Mouse (Mus musculus): Measurements from ENCODE around the gene Cbx4. TPM values are rescaled to one million over a fixed set of nuclear protein-coding genes. Genes with fewer than 3 reads are reported as not detected.

Cbx4 gene
- polyA plus RNA-seq, 1 experiment: 17.2 TPM

GRCm38 (mm10) chr11:119033874-119034558 is 52.0 kb downstream of the Cbx4 start:
- WGBS: 6% methylated on average over 26 of the region's 26 CpGs
- Histone ChIP-seq H3K27me3 (ENCODE audit: control insufficient read depth, insufficient read depth, low read length) (peaks cover 13% of the 10 kb centered on the region), H3K36me3 (ENCODE audit: control insufficient read depth, insufficient read depth, low read length) (peaks cover 8% of the 10 kb centered on the region; the same call in 1 of the 2 replicates), H3K4me3 (ENCODE audit: extremely low read depth, insufficient read depth, insufficient read length) (peak overlapping the region; percentile 16; the same call in 1 of the 2 replicates), H3K27ac (ENCODE audit: insufficient read depth, low read length) (no peak overlapping the region), H3K4me1 (ENCODE audit: control insufficient read depth, insufficient read depth, insufficient read length) (no peaks in the 10 kb centered on the region)
- TF ChIP-seq POLR2A (IDR thresholded peaks at IDR 0.05; ENCODE audit: low read depth, low read length) (no peak), CTCF (IDR thresholded peaks at IDR 0.05; ENCODE audit: extremely low read depth, insufficient read depth, insufficient read length, insufficient replicate concordance) (peak; percentile 98)
- peak; percentile 59 to 84 for DNase-seq (ENCODE audit: low read depth in 1 of 2, low spot score in 2 of 2)

Other genes with a start within 250 kb of the Cbx4 start
- 0.48 and 0.51 TPM in 2 replicates for gene Rbfox3, start 174.6 kb downstream of the Cbx4 start, polyA plus RNA-seq (2012; rRNA removed)
- gene Enpp7, start 98.0 kb downstream of the Cbx4 start, polyA plus RNA-seq (2012; rRNA removed): not detected in 2 replicates
- 1.8 and 2.1 TPM in 2 replicates for gene Cbx2, start 63.3 kb downstream of the Cbx4 start, polyA plus RNA-seq (2012; rRNA removed)
- 4.5 and 5.6 TPM in 2 replicates for gene Cbx8, start 45.3 kb downstream of the Cbx4 start, polyA plus RNA-seq (2012; rRNA removed)
- 3.9 and 4.6 TPM in 2 replicates for gene Tbc1d16, start 142.3 kb upstream of the Cbx4 start, polyA plus RNA-seq (2012; rRNA removed)
- 0.47 TPM in 2 replicates for gene Ccdc40, start 142.4 kb upstream of the Cbx4 start, polyA plus RNA-seq (2012; rRNA removed)
- gene Gaa, start 181.7 kb upstream of the Cbx4 start, polyA plus RNA-seq (2012; rRNA removed): 68.2 and 81.1 TPM in 2 replicates
- gene Eif4a3, start 213.9 kb upstream of the Cbx4 start, polyA plus RNA-seq (2012; rRNA removed): 73.4 and 97.6 TPM in 2 replicates
- 0.02 and 0.05 TPM in 2 replicates for gene Card14, start 221.5 kb upstream of the Cbx4 start, polyA plus RNA-seq (2012; rRNA removed)

Measured in spleen, adult 2 months (tissue).